Mouse (Mus musculus): ENCODE data around the gene Slc39a3. TPM values are rescaled to one million over a fixed set of nuclear protein-coding genes. Genes with fewer than 3 reads are reported as not detected.

The Slc39a3 gene
- polyA plus RNA-seq, 1 experiment from 2014 or later: 17.7 TPM

DNA sequence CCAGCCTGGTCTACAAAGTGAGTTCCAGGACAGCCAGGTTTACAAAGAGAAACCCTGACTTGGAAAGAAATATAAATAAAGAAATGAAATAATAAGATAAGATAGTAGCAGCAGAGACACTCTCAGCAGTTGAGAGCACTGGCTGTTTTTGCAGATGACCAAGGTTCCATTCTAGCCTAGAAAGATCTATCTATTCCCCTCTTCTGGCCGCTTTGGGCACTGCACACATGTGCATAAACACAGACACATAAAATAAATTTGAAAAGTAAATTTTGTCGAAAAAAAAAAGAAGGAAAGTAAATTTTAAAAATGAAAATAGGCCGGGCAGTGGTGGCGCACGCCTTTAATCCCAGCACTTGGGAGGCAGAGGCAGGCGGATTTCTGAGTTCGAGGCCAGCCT lies 975 bp downstream of the Slc39a3 start:
- WGBS: 74% methylated on average over 7 of the region's 7 CpGs
- H3K36me3 ChIP-seq: no peaks in the 10 kb centered on the region; the same call in 1 of the 2 replicates
- no peaks in the 10 kb centered on the region for H3K9me3 ChIP-seq
- no peak overlapping the region for H3K27ac ChIP-seq
- no peak overlapping the region for H3K9ac ChIP-seq
- no peaks in the 10 kb centered on the region for H3K4me1 ChIP-seq
- no peaks in the 10 kb centered on the region for H3K27me3 ChIP-seq (replicated peaks)
- H3K4me3 ChIP-seq (replicated peaks): no peak overlapping the region
- no peak for ATAC-seq (ENCODE audit: insufficient read depth, low FRiP score, low read depth)
- no peak overlapping the region for H3K4me2 ChIP-seq

DNA sequence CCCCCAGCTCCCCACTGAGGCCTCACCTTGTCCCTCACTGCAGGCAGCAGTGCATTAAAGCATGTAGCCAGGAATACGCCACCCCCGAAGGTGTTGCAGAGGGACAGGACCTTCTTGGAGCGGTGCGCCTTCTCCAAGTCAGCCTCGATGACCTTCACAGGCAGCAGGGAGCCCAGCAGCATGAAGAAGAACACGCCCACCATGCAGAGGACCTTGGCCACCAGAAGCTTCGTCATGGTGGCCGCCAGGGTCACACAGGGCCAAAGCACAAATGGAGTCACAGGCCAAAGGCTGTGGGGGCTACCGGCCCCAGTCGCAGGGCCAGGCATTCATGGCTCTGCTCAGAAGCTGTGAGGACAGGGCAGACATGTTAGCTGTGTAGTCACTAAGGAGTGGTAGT lies 3.6 kb downstream of the Slc39a3 start:
- Histone ChIP-seq H3K27ac (no peak overlapping the region), H3K9ac (no peak overlapping the region), H3K27me3 (replicated peaks) (no peaks in the 10 kb centered on the region), H3K4me1 (no peaks in the 10 kb centered on the region), H3K4me3 (replicated peaks) (no peak overlapping the region), H3K4me2 (no peak overlapping the region), H3K9me3 (no peaks in the 10 kb centered on the region), H3K36me3 (no peaks in the 10 kb centered on the region; the same call in 1 of the 2 replicates)
- ATAC-seq (ENCODE audit: insufficient read depth, low FRiP score, low read depth): no peak
- WGBS: 87% methylated on average over 10 of the region's 10 CpGs

DNA sequence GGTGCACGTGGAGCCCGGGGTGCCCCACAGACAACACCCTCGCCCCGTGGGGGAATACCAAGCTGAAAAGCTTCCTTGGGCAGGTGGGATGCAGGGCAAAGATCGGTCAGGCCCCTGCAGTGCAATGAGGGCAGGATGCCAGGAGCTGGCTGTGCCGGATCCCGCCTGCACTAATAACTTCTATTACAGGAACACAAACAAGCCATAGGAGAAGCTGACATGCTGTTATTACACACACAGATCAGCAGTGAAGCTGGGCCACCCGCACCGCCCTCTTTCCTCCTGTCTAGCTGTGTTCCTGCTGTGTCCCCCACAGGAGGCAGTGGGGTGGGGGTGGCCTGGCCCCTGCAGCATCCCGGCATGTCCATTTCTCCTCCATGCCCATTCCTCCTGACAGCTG lies 8.2 kb downstream of the Slc39a3 start:
- 0 out of 2 replicates have a peak, but pooled peaks cover 5% of the 10 kb centered on the region for H3K4me1 ChIP-seq
- no peak overlapping the region for H3K9ac ChIP-seq
- 72% methylated on average over 10 of the region's 10 CpGs for WGBS
- H3K27ac ChIP-seq: no peak overlapping the region
- H3K9me3 ChIP-seq: no peaks in the 10 kb centered on the region
- no peak overlapping the region for H3K4me3 ChIP-seq (replicated peaks)
- peaks cover 19% of the 10 kb centered on the region for H3K27me3 ChIP-seq (replicated peaks)
- ATAC-seq (ENCODE audit: insufficient read depth, low FRiP score, low read depth): no peak
- H3K4me2 ChIP-seq: no peak overlapping the region
- no peaks in the 10 kb centered on the region; the same call in 1 of the 2 replicates for H3K36me3 ChIP-seq

DNA sequence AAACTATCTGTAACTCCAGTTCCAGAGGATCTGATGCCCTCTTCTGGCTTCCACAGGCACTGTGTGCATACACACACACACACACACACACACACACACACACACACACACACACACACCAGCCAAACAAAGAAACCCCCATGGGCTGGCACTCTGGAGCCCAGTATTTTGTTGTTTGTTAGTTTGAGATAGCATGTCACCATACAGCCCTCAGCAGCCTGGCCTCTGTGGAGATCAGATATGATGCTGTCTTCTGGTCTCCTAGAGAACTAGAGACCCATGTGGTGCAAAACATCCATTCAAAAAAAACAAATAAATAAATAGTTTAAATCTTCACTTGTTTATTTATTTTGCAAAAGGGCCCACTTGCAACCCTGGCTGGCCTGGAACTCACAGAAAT lies 9.0 kb downstream of the Slc39a3 start:
- peaks cover 27% of the 10 kb centered on the region for H3K27me3 ChIP-seq (replicated peaks)

DNA sequence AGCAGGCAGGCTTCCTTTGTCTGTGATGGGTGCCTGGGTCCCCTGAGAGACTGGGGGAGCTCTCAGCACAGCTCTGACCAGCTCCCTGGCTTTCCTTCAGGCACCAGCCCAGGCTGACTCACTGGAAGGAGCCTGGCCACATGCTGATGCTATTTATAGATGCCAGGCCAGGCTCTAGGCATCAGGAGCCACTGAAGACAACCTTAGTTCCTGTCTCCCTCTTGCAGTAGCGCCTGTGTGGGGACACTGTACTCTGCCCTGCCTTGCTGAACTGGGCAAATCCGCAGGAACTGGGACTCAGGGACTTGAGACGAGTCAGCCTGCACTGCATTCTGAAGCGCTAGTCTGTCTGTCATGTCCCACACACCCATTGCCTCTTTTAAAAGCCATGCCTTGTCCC lies 9.9 kb downstream of the Slc39a3 start:
- Histone ChIP-seq H3K27me3 (replicated peaks) (peaks cover 33% of the 10 kb centered on the region), H3K27ac (no peak overlapping the region), H3K36me3 (no peaks in the 10 kb centered on the region; the same call in 1 of the 2 replicates), H3K4me1 (0 out of 2 replicates have a peak, but pooled peaks cover 5% of the 10 kb centered on the region), H3K9me3 (no peaks in the 10 kb centered on the region), H3K9ac (no peak overlapping the region), H3K4me3 (replicated peaks) (no peak overlapping the region), H3K4me2 (no peak overlapping the region)
- no peak for ATAC-seq (ENCODE audit: insufficient read depth, low FRiP score, low read depth)
- 66% methylated on average over 4 of the region's 4 CpGs for WGBS

More for the DNA sequence above, 9.0 kb downstream of the Slc39a3 start:
- no peaks in the 10 kb centered on the region for H3K9me3 ChIP-seq
- no peak for ATAC-seq (ENCODE audit: insufficient read depth, low FRiP score, low read depth)
- no peak overlapping the region for H3K27ac ChIP-seq
- H3K36me3 ChIP-seq: no peaks in the 10 kb centered on the region; the same call in 1 of the 2 replicates
- no peak overlapping the region for H3K4me2 ChIP-seq
- H3K9ac ChIP-seq: no peak overlapping the region
- 0 out of 2 replicates have a peak, but pooled peaks cover 5% of the 10 kb centered on the region for H3K4me1 ChIP-seq
- H3K4me3 ChIP-seq (replicated peaks): no peak overlapping the region

DNA sequence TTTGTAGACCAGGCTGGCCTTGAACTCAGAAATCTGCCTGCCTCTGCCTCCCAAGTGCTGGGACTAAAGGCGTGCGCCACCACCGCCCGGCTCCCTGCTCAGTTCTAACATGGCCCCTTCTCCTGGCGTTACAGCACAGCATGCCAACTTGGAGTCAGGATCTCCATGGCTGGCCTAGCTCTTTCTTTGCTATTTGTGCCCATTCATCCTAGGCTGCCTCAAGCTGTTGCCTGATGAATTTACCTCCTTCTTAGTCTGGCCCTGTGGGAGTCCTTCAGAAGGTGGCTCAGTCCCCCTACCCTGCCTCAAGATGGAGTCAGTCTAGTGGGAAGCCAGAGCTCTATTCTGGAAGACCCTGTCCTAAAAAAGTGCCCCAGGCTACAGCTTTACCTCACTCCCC lies 10.4 kb downstream of the Slc39a3 start:
- no peak overlapping the region for H3K9ac ChIP-seq
- H3K4me1 ChIP-seq: 0 out of 2 replicates have a peak, but pooled peaks cover 5% of the 10 kb centered on the region
- H3K4me2 ChIP-seq: no peak overlapping the region
- no peaks in the 10 kb centered on the region; the same call in 1 of the 2 replicates for H3K36me3 ChIP-seq
- no peak overlapping the region for H3K27ac ChIP-seq
- no peaks in the 10 kb centered on the region for H3K9me3 ChIP-seq
- H3K27me3 ChIP-seq (replicated peaks): peaks cover 38% of the 10 kb centered on the region
- no peak overlapping the region for H3K4me3 ChIP-seq (replicated peaks)
- ATAC-seq (ENCODE audit: insufficient read depth, low FRiP score, low read depth): no peak
- WGBS: 85% methylated on average over 5 of the region's 5 CpGs

DNA sequence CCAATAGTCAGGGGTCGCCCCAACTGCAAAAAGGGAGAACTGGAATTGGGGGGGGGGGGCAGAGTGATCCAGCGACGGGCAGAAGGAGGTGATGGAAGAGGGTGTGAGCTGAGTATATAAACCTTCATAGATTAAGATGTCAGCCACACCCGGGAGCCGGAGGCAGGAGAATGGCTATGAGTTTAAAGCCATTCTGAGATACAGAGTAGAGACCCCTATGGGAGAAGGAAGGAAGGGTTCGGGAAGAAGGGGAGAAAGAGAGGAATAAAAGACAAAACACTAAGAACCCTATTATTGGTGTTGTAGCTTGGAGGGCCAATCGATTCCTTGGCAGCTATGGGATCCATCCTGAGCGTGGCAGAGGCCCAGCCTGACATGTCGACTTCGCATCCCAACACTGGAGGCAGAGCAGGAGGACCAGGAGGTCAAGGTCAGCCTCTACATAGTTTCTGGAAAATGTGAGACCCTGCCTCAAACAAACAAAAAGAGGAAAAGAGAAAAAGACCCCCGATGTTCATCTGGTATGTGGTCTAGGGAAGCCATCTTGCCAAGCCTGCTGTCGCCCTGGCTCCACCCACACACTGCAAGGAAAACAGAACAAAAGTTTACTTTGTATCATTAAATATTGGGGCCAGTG lies 11.5 kb downstream of the Slc39a3 start, which contains the start of gene Diras1:
Gene Diras1, minus strand, starts transcription at position 24 of the 637 bp plus-strand sequence.
- Histone ChIP-seq H3K9ac (no peak within 1 kb of the TSS), H3K4me3 (replicated peaks) (peak within 1 kb of the TSS; percentile 28), H3K27me3 (replicated peaks) (peaks cover 42% of the 10 kb centered on the region), H3K9me3 (no peaks in the 10 kb centered on the region), H3K4me2 (peak within 1 kb of the TSS; percentile 54), H3K36me3 (no peaks in the 10 kb centered on the region), H3K27ac (no peak within 1 kb of the TSS), H3K4me1 (0 out of 2 replicates have a peak, but pooled peaks cover 5% of the 10 kb centered on the region)
- ATAC-seq (ENCODE audit: insufficient read depth, low FRiP score, low read depth): no peak
- 43% methylated on average over 12 of the region's 12 CpGs for WGBS

DNA sequence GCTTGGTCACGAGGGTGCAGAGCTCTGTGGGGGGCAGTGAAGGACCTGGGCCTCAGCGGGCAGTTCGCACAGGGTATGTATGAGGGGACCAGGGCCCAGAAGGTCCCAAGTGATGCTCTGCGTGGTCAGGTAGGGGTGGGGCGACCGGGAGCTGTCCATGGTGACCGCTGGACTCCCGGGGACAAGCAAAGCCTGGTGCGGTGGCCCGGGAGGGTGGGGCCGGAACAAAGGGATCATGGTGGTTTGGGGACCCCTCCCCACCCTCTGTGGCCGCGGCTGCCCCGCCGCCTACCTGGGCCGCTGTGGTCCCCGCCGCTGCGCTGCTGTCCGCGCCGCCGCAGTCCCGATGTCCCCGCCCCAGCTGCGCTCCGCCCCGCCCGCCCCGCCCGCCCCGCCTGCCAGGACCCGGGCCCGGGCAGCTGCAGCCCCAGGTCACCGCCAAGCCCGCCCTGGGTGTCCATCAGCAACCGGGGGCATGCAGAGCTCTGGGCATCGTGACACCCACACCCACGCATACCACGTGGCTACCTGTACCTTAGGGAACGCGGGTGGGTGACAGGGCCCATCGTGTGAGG lies 12.1 kb downstream of the Slc39a3 start:
- 2% methylated on average over 42 of the region's 43 CpGs for WGBS
- no peak overlapping the region for H3K9ac ChIP-seq
- no peaks in the 10 kb centered on the region for H3K9me3 ChIP-seq
- H3K4me1 ChIP-seq: 0 out of 2 replicates have a peak, but pooled peaks cover 5% of the 10 kb centered on the region
- H3K27me3 ChIP-seq (replicated peaks): peaks cover 42% of the 10 kb centered on the region
- no peaks in the 10 kb centered on the region for H3K36me3 ChIP-seq
- H3K4me3 ChIP-seq (replicated peaks): peak overlapping the region; percentile 28
- H3K27ac ChIP-seq: no peak overlapping the region
- peak overlapping the region; percentile 54 for H3K4me2 ChIP-seq
- no peak for ATAC-seq (ENCODE audit: insufficient read depth, low FRiP score, low read depth)

DNA sequence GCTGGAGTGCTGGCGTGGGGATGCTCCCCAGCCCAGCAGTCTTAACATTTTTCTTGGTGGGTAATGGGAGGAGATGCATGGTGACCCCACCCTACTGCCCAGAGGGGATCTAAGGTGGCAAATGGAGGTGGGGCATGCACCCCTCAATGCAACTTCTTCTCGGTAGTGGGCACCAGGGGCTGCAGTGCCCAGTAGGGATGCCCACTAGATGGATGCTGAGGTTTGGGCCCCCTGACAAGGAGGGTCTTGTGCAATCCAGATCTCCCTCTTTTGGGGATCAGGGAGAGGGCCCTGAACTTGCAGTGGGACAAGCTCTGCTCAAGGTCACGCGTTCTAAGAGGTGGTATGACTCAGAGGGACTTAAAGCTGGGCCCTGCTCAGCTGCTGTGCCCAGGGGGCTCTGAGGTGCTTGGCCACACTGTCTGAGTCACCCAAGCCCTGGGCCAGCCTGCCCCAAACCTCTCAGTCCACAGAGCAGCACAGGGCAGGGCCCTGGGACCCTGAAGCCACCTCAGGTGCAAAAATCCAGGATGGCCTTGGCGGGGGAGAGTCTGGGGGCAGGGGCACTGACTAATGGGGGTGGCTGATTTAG lies 12.8 kb downstream of the Slc39a3 start:
- H3K27me3 ChIP-seq (replicated peaks): peaks cover 42% of the 10 kb centered on the region
- H3K4me2 ChIP-seq: no peak overlapping the region
- H3K4me1 ChIP-seq: 0 out of 2 replicates have a peak, but pooled peaks cover 5% of the 10 kb centered on the region
- H3K9ac ChIP-seq: no peak overlapping the region
- WGBS: 62% methylated on average over 5 of the region's 5 CpGs
- H3K9me3 ChIP-seq: no peaks in the 10 kb centered on the region
- no peak for ATAC-seq (ENCODE audit: insufficient read depth, low FRiP score, low read depth)
- no peaks in the 10 kb centered on the region for H3K36me3 ChIP-seq
- H3K4me3 ChIP-seq (replicated peaks): no peak overlapping the region
- no peak overlapping the region for H3K27ac ChIP-seq

DNA sequence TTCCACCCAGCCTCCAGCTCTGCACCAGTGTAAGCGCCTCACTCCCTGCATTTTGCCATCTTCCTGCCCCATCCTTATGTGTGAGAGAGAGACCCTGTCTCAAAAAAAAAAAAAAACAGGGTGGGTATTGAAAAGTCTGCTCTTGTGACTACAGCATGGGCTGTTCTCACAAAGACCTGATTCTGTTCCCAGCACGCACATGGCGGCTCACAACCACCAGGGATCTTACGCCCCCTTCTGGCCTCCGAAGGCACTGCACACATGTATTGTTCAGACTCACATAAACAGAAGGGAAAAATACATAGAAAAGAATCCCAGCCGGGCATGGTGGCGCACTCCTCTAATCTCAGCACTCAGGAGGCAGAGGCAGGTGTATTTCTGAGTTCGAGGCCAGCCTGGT lies 14.5 kb downstream of the Slc39a3 start:
- ATAC-seq (ENCODE audit: insufficient read depth, low FRiP score, low read depth): no peak
- no peak overlapping the region for H3K4me3 ChIP-seq (replicated peaks)
- no peak overlapping the region for H3K9ac ChIP-seq
- H3K9me3 ChIP-seq: no peaks in the 10 kb centered on the region
- H3K27me3 ChIP-seq (replicated peaks): peaks cover 42% of the 10 kb centered on the region
- 0 out of 2 replicates have a peak, but pooled peaks cover 5% of the 10 kb centered on the region for H3K4me1 ChIP-seq
- H3K27ac ChIP-seq: no peak overlapping the region
- 67% methylated on average over 8 of the region's 8 CpGs for WGBS
- H3K4me2 ChIP-seq: no peak overlapping the region
- H3K36me3 ChIP-seq: no peaks in the 10 kb centered on the region

DNA sequence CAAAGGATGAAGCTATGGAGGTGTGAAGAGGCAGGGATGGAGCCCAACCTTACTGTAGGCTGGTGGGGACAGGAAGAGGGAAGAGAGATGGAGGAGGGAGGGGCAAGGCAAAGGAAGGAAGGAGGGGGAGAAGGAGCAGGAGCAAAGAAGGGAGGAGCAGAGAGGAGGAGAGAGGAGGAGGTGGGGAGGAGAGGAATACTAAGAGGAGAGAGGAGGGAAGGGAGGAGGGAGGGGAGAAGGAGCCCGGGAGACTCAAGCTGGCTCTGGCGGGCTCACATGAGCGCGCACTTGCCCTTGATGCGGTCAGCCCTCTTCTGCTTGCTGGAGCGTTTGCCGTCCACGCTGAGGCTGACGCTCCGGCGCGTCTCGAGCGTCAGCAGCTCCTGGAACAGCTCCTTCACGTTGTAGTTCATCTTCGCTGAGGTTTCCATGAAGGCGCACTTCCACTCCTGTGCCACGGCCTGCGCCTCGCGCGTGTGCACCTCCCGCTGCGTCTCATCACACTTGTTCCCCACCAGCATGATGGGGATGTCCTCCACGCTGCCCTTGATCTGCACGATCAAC lies 15.6 kb downstream of the Slc39a3 start:
- Histone ChIP-seq H3K4me2 (no peak overlapping the region), H3K4me1 (0 out of 2 replicates have a peak, but pooled peaks cover 5% of the 10 kb centered on the region), H3K9me3 (no peaks in the 10 kb centered on the region), H3K4me3 (replicated peaks) (no peak overlapping the region), H3K9ac (no peak overlapping the region), H3K27me3 (replicated peaks) (peaks cover 42% of the 10 kb centered on the region), H3K27ac (no peak overlapping the region), H3K36me3 (no peaks in the 10 kb centered on the region)
- 13% methylated on average over 26 of the region's 26 CpGs for WGBS
- ATAC-seq (ENCODE audit: insufficient read depth, low FRiP score, low read depth): no peak

DNA sequence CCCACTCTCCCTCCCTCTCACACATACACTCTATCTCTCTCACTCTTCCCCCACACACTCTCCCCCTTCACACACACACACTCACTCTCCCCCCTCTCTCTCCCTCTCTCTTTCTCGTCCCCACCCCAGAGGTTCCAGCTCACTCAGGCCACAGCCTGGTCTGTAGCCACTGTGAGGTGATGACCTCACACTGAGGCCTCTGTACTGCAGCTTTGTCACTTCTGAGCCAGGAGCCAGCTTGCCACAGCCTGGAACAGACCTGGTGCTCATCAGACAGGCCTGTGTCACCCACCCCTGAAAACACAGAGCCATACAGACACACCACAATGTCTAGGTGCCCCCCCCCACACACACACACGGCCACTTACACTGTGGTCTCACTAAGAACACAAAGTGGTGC lies 17.0 kb downstream of the Slc39a3 start:
- 44% methylated on average over 2 of the region's 2 CpGs for WGBS
- 0 out of 2 replicates have a peak, but pooled peaks cover 3% of the 10 kb centered on the region for H3K4me1 ChIP-seq
- no peaks in the 10 kb centered on the region for H3K36me3 ChIP-seq
- ATAC-seq (ENCODE audit: insufficient read depth, low FRiP score, low read depth): no peak
- no peaks in the 10 kb centered on the region for H3K9me3 ChIP-seq
- peaks cover 35% of the 10 kb centered on the region for H3K27me3 ChIP-seq (replicated peaks)
- no peak overlapping the region for H3K4me2 ChIP-seq
- H3K27ac ChIP-seq: no peak overlapping the region
- no peak overlapping the region for H3K9ac ChIP-seq
- no peak overlapping the region for H3K4me3 ChIP-seq (replicated peaks)

Data from stomach, embryonic 15.5 days (tissue).